Mouse (Mus musculus): ENCODE data around the gene Slc25a21. TPM values are rescaled to one million over a fixed set of nuclear protein-coding genes. Genes with fewer than 3 reads are reported as not detected.

The Slc25a21 gene
- total RNA-seq, 2 experiments from 2014 or later = 0.35 to 0.91 TPM

DNA sequence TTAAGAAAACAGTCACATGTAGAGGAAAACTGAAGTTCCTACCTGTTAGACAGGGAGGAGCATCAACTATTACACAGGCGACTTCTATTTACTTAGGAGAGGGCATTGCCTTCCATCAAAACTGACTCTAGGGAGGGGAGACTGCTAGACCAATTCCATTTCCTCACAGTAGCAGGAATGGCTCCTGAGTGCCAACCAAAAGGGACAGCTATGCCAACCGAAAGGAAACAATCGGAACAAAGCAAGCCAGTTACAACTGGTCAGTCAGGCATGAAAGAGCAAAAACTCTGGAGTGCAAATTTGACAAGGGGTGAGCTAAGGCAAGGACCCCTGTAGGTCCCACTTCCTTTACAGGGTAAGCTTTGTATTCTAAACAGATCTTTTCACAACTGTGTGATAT is 319.5 kb downstream of the Slc25a21 start:
- DNase-seq = no peak

DNA sequence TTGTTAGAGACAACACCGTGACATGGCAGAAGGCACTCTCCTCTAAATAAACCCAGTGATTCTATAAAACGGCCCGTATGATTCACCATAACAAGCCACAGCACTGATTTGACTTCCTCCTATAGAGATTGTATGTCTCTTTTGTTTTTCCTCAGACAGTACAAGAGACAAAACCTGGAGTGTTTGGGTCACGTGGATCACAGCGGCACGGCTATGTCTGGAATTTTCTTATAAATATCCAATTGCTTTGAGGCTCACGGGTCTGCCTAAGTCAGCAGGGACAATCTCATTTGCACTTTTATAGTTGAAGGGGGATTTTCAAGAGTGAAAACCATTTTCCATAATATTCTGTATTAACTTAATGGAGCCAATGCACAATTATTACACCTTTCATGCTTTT is 320.7 kb downstream of the Slc25a21 start:
- DNase-seq = no peak

DNA sequence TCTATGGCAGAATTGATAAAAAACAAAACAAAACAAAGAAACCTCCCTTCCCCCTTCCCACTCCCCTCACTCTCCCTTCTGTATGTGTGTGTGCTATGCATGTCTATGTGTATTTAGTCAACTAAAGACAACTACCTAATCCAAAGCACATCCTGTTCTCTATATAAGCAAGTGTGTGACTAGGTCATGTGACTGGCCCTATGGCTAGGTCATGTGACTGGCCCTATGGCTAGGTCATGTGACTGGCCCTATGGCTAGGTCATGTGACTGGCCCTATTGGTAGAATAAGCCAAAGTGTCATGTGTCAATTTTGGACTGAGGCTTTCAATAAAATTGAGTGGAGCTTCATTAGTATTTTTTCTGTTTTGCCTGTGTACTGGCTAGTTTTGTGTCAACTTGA is 324.1 kb downstream of the Slc25a21 start:
- no peak for DNase-seq

DNA sequence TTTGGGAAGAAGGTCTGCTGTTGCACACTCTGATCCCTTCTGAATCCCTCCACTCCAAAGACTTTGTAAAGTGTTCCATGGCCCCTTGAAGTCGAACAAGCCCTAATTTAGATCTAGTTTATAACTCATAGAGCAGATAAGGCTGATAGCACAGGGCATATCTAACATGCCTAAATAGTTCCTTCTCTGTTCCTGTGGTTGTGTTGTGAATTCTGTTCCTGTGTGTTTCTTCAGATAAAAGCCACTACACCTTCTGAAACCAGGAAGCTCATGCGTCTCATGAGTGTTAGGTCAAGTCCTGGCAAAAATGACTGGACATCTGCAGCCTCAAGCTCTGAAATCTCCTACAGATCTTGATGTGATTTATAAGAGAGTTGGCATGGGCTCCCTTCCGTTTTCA is 326.7 kb downstream of the Slc25a21 start:
- DNase-seq = no peak

DNA sequence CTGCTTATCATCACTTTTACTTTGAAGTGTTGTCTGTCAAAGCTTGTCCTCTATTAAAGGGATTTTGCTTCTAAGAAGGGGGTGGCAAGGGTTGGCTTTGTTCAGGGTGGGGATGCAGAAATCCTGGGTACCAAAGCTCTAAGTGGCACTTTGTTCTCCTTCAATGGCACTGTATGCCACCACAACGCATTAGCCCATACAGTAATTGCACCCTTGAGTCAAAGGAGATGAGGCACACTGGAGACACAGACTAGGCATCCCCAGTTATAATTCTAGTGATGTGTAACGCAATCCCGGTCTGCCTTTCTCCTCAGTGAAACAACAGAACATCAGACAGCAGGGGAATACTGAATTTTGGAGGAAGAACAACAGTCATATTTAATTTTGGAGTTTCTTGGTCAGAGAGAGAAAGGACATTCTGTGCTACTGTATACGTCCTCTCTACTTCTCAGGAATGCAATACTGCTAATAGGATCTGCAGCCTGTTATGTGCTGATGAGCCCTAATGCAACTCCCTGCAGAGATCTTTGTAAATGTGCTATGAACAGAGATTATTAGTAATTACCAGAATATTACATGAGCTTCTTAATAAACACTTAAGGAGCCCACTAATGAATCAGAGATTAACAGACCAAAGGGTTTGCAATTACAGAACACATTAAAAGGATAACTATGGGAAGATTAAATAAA is 333.3 kb downstream of the Slc25a21 start:
- no peak for DNase-seq

DNA sequence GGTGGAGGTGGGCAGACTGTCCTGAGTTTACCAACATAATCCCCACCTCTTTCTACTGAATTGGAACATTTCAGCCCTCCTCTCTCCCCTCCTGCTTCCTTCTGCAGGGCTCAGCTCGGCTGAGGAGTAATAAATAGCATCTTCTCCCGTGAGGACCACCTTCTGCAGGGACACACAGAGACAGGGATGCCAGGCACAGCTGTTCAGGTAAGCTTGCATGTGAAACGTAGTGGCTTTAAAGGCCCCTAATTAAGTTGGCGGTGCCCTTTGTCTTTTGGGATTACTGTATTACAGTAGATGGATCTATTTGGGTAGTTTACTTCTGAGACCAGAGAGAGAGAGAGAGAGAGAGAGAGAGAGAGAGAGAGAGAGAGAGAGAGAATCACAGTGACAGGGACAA is 344.6 kb downstream of the Slc25a21 start:
- no peak for DNase-seq

DNA sequence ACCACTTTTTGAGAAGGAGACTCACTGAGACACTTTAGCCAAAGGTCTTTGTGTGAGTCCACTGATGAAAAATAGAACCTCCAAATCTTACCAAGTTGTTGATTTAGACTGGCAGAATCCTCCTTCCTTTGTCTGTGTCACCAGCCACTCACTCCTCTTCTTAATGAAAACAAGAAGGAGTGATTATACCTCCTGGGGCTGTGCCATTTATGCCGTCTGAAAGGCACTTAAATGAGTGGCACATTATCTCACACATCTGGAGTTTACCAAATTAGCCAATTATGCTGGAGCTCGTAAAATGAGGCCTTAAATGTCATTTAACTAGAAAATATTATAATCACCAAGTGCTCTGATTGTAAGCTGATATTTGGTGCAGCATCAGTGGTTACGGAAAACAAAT is 345.8 kb downstream of the Slc25a21 start:
- DNase-seq = no peak

DNA sequence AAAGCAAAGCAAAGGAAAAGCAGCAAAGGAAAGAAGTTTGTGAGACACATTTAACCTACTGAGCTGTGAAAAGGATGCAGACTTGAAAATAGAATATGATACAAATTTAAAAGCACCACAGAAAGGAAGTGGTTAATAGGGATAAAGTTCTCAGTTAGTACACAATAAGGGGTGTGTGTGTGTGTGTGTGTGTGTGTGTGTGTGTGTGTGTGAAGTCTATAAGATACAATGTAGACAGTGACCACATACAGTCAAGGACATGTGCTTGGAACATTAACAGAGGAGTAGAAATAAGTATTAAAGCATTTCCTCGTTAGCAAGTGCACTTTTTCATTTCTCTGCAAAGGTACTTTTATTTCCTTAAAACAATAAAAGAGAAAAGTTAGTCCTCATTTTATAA is 367.3 kb downstream of the Slc25a21 start:
- no peak for DNase-seq

DNA sequence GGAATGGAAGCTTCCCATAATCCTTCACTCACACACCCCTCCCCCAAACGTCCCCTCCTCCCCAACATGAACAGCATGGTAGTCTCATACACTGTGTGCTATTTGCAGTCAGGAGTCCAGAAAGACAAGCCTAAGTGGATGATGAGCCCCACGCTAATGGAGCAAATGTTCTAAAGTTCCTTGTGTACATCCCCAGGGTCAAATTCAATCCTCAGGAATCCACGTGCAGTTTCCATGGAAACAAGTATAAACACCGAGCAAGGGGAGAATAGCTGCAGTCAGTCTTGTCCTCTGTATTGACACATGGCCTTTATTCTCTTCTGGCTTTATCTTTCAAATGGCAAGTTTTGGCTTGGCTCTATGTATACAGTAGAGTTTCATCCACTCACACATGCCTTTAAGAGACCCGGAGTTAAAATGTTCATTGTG is 367.8 kb downstream of the Slc25a21 start:
- DNase-seq = no peak

DNA sequence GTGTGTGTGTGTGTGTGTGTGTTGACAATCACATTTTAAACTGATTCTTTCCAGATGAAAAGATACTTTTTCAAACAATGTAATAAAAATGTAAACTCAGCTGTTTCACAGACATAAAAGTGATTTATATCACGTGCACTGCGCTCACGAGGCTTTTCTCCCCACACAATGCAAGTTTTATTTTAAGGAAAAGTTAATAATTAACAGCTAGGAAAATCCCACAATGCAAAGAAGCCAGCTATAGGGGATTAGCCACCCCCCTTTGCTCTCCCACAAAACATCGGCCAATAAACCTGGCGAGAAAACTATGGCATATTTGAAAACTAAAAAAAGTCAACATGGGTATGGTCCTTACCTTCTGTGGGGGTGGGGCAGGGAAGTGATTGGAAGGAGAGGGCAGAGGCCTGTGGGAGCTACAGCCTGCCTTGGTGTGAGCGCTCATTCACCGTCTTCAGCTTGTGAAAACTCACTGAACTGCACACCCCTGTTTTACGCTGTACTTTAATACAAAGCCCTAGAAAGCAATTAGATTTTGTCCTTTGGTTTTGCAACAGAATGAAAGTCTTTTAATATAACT is 369.4 kb downstream of the Slc25a21 start:
- no peak for DNase-seq

DNA sequence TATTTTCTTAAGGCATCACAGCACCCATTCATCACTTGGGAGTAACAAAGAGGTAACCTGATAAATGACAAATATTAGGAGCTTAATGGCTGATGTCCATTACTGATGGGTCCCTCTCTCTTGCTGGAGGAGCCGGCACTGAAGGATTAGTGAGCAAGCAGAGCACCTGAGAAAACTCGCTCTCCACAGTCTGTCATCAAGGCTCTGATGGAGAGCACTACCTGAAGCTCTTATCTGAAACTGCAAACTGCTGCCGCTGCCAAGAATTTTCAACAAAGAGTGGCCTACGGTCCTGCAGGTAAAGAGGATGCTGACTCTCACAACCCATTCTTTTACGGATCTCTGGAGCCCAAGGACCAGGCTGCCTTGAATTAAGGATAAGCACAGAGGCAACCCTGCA is 372.6 kb downstream of the Slc25a21 start:
- DNase-seq = no peak

DNA sequence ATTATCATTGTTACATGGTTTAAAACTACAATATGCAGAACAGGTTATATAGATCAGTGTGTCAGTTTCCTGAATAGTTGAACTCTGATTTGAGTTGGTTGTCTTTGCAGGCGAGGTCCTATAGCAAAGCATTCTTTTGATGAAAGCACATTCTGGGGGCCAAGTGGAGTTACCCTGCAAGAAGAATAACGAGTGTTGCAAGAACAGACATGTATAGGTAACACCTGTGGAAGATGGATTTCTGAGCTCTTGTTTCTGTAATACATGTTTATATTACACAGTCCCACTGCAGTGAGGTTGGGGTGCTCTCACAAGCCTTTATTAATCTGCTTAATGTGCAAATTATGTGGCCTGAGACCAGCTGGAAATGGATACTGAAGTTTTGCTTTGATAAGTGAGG is 375.1 kb downstream of the Slc25a21 start:
- no peak for DNase-seq

DNA sequence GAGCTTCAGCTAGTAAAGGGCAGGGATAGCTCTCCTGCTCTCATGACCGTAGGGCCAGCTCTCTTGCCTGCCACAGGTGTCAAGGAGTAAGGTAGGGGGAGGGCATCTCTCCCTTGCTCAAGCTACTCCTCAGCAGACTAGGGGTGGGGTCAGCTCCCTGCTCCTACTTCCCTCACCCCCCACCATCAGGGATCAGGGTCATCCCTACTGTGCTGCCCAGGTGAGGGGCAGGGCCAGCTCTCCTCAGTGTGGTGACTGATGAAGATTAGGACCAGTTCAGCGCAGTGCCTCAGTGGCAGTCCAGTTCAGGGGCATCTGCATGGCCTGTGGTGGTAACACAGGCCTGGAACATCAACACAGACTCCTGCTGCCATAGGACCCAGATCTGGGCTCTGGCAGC is 376.7 kb downstream of the Slc25a21 start:
- DNase-seq = no peak

DNA sequence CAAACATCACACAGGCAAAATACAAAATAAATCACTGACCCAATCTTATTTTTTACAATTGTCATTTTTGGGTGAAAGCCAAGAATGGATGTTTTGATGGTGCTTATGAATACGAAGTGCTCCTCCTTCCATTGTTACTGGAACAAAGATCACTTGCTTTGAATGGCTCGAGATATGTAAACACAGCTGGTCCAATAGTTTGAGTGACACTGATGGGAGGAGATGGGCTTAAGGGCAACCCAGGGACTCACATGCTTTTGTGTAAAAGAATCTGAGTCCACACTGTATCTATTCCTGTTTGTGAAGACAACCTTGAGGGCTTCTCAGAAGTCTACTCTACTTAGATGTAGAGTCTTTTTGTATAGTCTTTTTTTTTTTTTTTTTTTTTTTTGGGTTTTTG is 389.8 kb downstream of the Slc25a21 start:
- no peak for DNase-seq

DNA sequence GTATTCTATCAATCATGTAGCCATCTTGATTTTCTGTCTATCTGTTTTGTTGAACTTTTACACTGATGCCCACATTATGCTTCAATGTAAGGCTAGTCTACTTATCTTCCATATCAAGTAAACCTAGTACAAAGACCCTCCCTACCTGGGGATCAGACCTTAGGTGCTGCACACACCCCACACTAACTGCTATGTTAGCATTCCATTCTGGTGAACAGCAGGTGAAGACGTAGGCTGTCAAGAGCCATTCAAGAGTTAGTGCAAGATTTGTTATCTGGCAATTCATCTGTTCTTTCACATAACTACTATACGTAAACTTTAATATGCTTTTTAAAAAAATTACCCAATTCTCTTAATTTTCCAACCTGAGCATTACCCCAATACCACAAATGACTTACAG is 390.2 kb downstream of the Slc25a21 start:
- no peak for DNase-seq

DNA sequence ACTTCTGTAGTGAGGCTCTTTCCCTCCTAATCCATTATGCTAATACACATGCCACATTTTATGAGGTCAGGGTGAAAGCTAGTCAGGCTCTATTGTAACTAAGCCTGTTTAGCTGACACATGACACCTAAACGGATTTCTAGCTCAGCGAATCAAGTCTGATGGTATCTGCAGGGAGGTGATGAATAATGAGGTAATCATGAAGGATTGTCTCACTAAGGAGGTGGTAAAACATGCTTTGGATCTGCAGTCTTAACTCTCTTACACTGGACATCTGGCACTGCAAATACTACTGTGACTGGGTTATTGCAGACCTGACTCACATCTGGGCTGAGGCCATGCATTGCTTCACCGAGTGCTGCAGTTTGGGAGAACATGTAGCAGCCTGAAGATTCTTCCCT is 392.8 kb downstream of the Slc25a21 start:
- DNase-seq = no peak

DNA sequence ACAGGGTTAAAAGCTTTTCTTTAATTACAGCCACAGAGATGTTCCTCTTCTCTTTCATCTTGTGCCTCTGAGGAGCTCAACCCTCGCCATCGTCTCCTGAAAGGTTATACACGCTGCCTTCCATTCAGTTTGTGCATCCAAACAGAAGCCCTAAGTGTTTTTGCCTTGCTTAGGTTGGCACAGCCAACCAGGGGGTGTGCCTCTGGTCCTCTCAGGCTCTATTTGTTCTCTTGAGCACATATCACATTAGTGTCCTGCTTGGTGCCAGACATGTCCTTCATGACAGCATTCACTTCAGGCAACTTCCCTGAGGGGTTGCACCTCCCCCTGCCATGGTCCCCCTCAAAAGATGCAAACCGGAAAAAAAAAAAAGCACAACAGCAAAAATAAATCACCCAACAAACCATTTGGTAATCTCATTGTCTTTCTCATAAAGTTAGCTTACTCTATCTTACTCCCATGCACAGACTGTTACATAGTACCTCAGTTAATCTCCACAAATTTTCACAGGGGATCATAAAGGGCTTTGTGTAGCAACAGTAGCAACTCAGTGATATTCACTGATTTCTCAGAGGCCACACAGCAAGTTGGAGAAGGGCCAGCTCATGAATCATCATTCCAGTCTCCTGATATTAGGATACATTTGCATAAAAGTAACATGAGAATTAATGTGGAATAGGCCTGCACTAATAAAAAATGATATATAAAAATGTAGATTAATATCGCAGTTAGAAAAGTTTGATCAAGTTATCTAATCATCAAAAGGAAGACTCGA is 398.4 kb downstream of the Slc25a21 start:
- no peak for DNase-seq

DNA sequence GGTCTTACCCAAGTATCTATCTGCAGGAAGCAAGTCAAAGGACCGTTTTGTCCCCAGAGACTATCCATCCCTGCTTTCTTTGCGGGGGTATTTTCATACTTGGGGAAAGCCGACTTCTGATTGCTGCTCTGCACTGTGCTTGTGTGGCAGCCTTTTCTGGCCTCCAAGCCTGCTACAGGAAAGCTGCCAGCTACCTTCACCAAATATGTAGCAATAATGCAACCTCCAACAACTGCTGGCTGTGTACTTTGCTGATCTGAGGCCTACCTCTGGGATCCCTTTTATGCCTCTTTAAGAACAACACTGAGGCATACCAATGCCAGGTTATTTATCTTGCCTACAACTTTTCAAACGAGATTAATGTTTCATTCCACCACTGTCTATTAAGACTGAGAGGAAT is 408.0 kb downstream of the Slc25a21 start:
- no peak for DNase-seq

DNA sequence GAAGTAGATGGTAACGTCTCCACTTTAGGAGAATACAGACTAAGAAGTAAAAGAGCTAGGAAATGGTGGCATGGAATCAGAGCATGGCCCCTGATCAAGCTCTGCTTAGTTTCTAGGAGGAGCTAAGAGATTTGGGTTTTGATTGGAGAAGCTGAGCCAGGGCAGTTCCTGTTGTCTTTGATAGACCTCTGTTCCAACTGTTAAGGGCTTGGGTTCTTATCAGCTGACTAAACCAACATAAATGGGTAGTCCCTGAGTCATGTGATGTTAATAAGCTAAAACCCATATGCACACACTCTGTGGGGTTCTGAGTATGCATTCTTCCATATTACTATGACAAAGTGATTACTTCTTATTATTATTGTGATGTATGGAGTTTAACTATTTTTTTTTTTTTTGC is 412.0 kb downstream of the Slc25a21 start:
- no peak for DNase-seq

DNA sequence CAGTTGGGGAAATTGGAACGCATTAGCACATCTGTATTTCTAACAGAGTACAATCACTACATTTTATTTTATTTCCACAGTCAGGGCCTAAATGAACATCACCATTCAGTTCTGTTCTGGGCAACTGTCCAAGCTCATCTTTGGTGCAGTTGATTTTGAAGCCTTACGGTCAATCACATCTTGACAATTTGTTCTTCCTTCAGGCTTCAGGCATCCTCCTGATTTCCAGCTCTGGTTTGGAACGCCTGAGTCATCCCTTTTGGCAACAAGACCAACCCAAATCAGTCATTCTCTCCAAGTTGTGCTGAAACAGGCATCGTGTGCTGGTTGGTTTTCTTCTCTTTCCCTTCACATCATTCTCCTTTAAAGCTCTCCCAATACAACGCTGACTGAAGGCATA is 416.1 kb downstream of the Slc25a21 start:
- DNase-seq = peak; percentile 9 to 13

DNA sequence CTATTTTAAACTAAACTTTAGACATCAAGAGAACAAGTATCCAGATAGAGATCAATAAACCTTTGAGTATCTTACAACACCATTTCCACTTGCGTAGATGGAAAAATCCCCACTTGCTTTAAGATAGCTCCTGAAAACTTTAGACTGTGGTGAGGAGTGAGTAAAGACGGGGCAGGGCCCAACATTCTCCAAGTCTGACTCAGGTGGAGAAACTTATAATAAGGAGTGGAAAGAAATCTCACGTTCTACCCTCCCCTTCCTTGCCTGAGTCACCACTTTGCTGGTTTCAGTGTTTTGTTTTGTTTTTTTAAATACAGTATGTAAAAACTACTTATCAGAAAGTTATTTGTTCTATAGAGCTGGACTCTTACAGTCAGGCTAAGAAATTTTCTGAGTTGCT is 417.7 kb downstream of the Slc25a21 start:
- no peak for DNase-seq

DNA sequence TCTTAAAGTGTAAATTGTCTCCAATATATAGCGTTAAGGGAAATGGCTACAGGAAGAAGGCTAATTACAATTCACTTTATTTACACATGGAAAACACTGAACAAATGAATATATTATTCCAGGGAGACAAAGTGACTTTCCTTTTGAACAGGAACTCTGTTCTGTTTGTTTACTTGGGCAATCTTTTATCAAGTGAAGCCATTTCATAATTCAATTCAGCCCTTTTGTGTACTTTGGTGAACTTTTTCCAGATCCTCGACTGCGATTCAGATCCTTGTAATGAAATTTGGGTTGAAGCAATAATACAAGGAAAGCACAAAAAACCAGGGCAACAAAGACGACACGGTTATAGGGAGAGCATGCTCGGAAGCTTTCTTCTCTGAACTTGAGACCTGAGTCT is 423.3 kb downstream of the Slc25a21 start:
- DNase-seq = no peak

DNA sequence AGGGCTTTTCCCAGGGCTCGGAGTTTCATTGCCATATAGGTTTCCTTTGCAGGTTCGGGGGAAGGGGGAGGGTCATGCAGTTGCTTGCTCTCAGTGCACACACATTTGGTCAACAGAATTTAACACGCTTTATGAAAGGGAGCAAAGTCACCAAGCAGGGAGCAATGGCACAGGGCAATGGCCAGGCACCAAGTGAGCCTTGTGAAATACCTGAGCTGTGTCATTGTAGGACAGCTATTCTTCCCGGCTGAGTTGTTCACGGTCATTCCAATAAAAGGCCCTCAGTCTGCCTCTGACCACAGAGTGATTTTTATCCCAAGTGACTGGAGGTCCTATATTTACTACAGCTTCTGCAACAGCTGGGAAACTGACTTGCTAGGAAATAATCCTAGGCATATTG is 427.9 kb downstream of the Slc25a21 start:
- DNase-seq = no peak

DNA sequence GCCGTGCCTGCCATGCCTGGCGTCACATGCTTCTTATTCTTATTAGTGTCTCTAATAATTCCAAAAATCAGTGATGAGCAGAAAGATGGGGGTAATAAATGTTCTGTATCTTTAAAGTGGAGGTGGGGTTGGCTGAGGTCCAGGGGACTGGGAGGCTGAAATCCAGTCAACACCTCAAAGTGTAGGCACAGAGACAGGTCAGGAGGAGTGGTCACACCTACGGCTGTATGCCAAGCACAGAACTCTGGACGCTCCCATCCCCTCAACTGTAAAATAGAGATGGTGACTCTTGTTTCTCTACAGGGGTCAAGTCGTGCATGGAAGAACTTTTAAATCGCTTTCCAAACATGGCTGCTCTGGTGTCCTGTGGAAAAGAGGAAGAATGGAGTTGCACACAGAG is 429.8 kb downstream of the Slc25a21 start:
- no peak for DNase-seq
